Mouse (Mus musculus): Measurements from ENCODE around the gene Zfhx3. TPM values are rescaled to one million over a fixed set of nuclear protein-coding genes. Genes with fewer than 3 reads are reported as not detected.

The Zfhx3 gene
- polyA plus RNA-seq, 1 experiment from 2014 or later, result 7.4 TPM

- Histone ChIP-seq H3K9me3 (replicated peaks) (no peaks in the 10 kb centered on the region), H3K27me3 (replicated peaks) (no peaks in the 10 kb centered on the region), H3K4me1 (replicated peaks) (peaks cover 65% of the 10 kb centered on the region), H3K4me3 (no peak overlapping the region), H3K27ac (ENCODE audit: poor library complexity, severe bottlenecking) (peak overlapping the region; percentile 79), H3K4me2 (peak overlapping the region; percentile 24), H3K9ac (no peak overlapping the region), H3K36me3 (no peaks in the 10 kb centered on the region)
- 0 out of 2 replicates have a peak, but pooled peaks have one; percentile 15 for ATAC-seq (ENCODE audit: insufficient number of reproducible peaks, low FRiP score)
- 30% methylated on average over 14 of the region's 14 CpGs for WGBS
Observed at GRCm38 (mm10) chr8:108901208-108901607, 958.8 kb downstream of the Zfhx3 start.

- peaks cover 45% of the 10 kb centered on the region for H3K4me1 ChIP-seq (replicated peaks)
Observed at GRCm38 (mm10) chr8:108903550-108903949, 961.1 kb downstream of the Zfhx3 start.

GRCm38 (mm10) chr8:108904288-108904971, 962.0 kb downstream of the Zfhx3 start:
- Histone ChIP-seq H3K27ac (ENCODE audit: poor library complexity, severe bottlenecking) (no peak overlapping the region), H3K9ac (no peak overlapping the region), H3K4me3 (no peak overlapping the region), H3K4me2 (no peak overlapping the region), H3K9me3 (replicated peaks) (no peaks in the 10 kb centered on the region), H3K27me3 (replicated peaks) (no peaks in the 10 kb centered on the region), H3K4me1 (replicated peaks) (peaks cover 43% of the 10 kb centered on the region), H3K36me3 (no peaks in the 10 kb centered on the region)
- 63% methylated on average over 11 of the region's 11 CpGs for WGBS
- ATAC-seq (ENCODE audit: insufficient number of reproducible peaks, low FRiP score), result no peak

More at GRCm38 (mm10) chr8:108903550-108903949, 961.1 kb downstream of the Zfhx3 start:
- H3K36me3 ChIP-seq, result no peaks in the 10 kb centered on the region
- H3K9me3 ChIP-seq (replicated peaks), result no peaks in the 10 kb centered on the region
- no peak for ATAC-seq (ENCODE audit: insufficient number of reproducible peaks, low FRiP score)
- no peak overlapping the region for H3K27ac ChIP-seq (ENCODE audit: poor library complexity, severe bottlenecking)
- no peak overlapping the region for H3K4me3 ChIP-seq
- 81% methylated on average over 15 of the region's 15 CpGs for WGBS
- no peak overlapping the region for H3K4me2 ChIP-seq
- no peak overlapping the region for H3K9ac ChIP-seq
- no peaks in the 10 kb centered on the region for H3K27me3 ChIP-seq (replicated peaks)

GRCm38 (mm10) chr8:108908066-108908465, 965.6 kb downstream of the Zfhx3 start:
- H3K4me1 ChIP-seq (replicated peaks), result peaks cover 33% of the 10 kb centered on the region
- no peak overlapping the region for H3K4me3 ChIP-seq
- no peaks in the 10 kb centered on the region for H3K27me3 ChIP-seq (replicated peaks)
- H3K36me3 ChIP-seq, result no peaks in the 10 kb centered on the region
- 83% methylated on average over 9 of the region's 9 CpGs for WGBS
- no peak overlapping the region for H3K27ac ChIP-seq (ENCODE audit: poor library complexity, severe bottlenecking)
- no peak overlapping the region for H3K9ac ChIP-seq
- no peak for ATAC-seq (ENCODE audit: insufficient number of reproducible peaks, low FRiP score)
- no peaks in the 10 kb centered on the region for H3K9me3 ChIP-seq (replicated peaks)
- no peak overlapping the region for H3K4me2 ChIP-seq

- Histone ChIP-seq H3K36me3 (no peaks in the 10 kb centered on the region), H3K4me2 (no peak overlapping the region), H3K9ac (no peak overlapping the region), H3K4me1 (replicated peaks) (peaks cover 34% of the 10 kb centered on the region), H3K27me3 (replicated peaks) (no peaks in the 10 kb centered on the region), H3K4me3 (no peak overlapping the region), H3K9me3 (replicated peaks) (no peaks in the 10 kb centered on the region), H3K27ac (ENCODE audit: poor library complexity, severe bottlenecking) (no peak overlapping the region)
- no peak for ATAC-seq (ENCODE audit: insufficient number of reproducible peaks, low FRiP score)
- WGBS, result 84% methylated on average over 16 of the region's 16 CpGs
Observed at GRCm38 (mm10) chr8:108908540-108908939, 966.1 kb downstream of the Zfhx3 start.

GRCm38 (mm10) chr8:108909035-108909434, 966.6 kb downstream of the Zfhx3 start:
- Histone ChIP-seq H3K9ac (no peak overlapping the region), H3K9me3 (replicated peaks) (no peaks in the 10 kb centered on the region), H3K27ac (ENCODE audit: poor library complexity, severe bottlenecking) (no peak overlapping the region), H3K27me3 (replicated peaks) (no peaks in the 10 kb centered on the region), H3K4me3 (no peak overlapping the region), H3K4me2 (no peak overlapping the region), H3K36me3 (no peaks in the 10 kb centered on the region), H3K4me1 (replicated peaks) (peaks cover 31% of the 10 kb centered on the region)
- ATAC-seq (ENCODE audit: insufficient number of reproducible peaks, low FRiP score), result no peak
- 67% methylated on average over 9 of the region's 9 CpGs for WGBS

- WGBS, result 87% methylated on average over 2 of the region's 2 CpGs
Observed at GRCm38 (mm10) chr8:108909455-108909854, 967.0 kb downstream of the Zfhx3 start.

GRCm38 (mm10) chr8:108910843-108911242, 968.4 kb downstream of the Zfhx3 start:
- no peaks in the 10 kb centered on the region for H3K36me3 ChIP-seq
- ATAC-seq (ENCODE audit: insufficient number of reproducible peaks, low FRiP score), result no peak
- H3K4me3 ChIP-seq, result no peak overlapping the region
- no peak overlapping the region for H3K4me2 ChIP-seq
- peak overlapping the region; percentile 10; the same call in 1 of the 2 replicates for H3K9ac ChIP-seq
- peak overlapping the region; percentile 59 for H3K27ac ChIP-seq (ENCODE audit: poor library complexity, severe bottlenecking)
- WGBS, result 36% methylated on average over 12 of the region's 12 CpGs
- H3K4me1 ChIP-seq (replicated peaks), result peaks cover 31% of the 10 kb centered on the region
- no peaks in the 10 kb centered on the region for H3K27me3 ChIP-seq (replicated peaks)
- no peaks in the 10 kb centered on the region for H3K9me3 ChIP-seq (replicated peaks)

More at GRCm38 (mm10) chr8:108909455-108909854, 967.0 kb downstream of the Zfhx3 start:
- Histone ChIP-seq H3K36me3 (no peaks in the 10 kb centered on the region), H3K27me3 (replicated peaks) (no peaks in the 10 kb centered on the region), H3K4me2 (no peak overlapping the region), H3K27ac (ENCODE audit: poor library complexity, severe bottlenecking) (no peak overlapping the region), H3K9me3 (replicated peaks) (no peaks in the 10 kb centered on the region), H3K9ac (no peak overlapping the region), H3K4me1 (replicated peaks) (peaks cover 26% of the 10 kb centered on the region), H3K4me3 (no peak overlapping the region)
- ATAC-seq (ENCODE audit: insufficient number of reproducible peaks, low FRiP score), result no peak

GRCm38 (mm10) chr8:108911511-108911910, 969.1 kb downstream of the Zfhx3 start:
- no peaks in the 10 kb centered on the region for H3K27me3 ChIP-seq (replicated peaks)
- 0 out of 2 replicates have a peak overlapping the region, but pooled peaks have one; percentile 59 for H3K27ac ChIP-seq (ENCODE audit: poor library complexity, severe bottlenecking)
- H3K36me3 ChIP-seq, result peaks cover 2% of the 10 kb centered on the region
- WGBS, result 12% methylated on average over 6 of the region's 6 CpGs
- peaks cover 34% of the 10 kb centered on the region for H3K4me1 ChIP-seq (replicated peaks)
- peaks cover under 1% of the 10 kb centered on the region; the same call in 1 of the 2 replicates for H3K9me3 ChIP-seq (replicated peaks)
- no peak for ATAC-seq (ENCODE audit: insufficient number of reproducible peaks, low FRiP score)
- no peak overlapping the region for H3K9ac ChIP-seq
- no peak overlapping the region for H3K4me3 ChIP-seq
- H3K4me2 ChIP-seq, result no peak overlapping the region

- WGBS, result 89% methylated on average over 7 of the region's 7 CpGs
- Histone ChIP-seq H3K27ac (ENCODE audit: poor library complexity, severe bottlenecking) (no peak overlapping the region), H3K9ac (no peak overlapping the region), H3K27me3 (replicated peaks) (no peaks in the 10 kb centered on the region), H3K4me1 (replicated peaks) (peaks cover 30% of the 10 kb centered on the region), H3K4me3 (no peak overlapping the region), H3K4me2 (no peak overlapping the region), H3K36me3 (peaks cover 11% of the 10 kb centered on the region), H3K9me3 (replicated peaks) (peaks cover 4% of the 10 kb centered on the region)
- no peak for ATAC-seq (ENCODE audit: insufficient number of reproducible peaks, low FRiP score)
Observed at GRCm38 (mm10) chr8:108912998-108913397, 970.6 kb downstream of the Zfhx3 start.

- H3K27ac ChIP-seq (ENCODE audit: poor library complexity, severe bottlenecking), result peak overlapping the region; percentile 90
- no peak overlapping the region for H3K4me3 ChIP-seq
- peaks cover 11% of the 10 kb centered on the region for H3K36me3 ChIP-seq
- H3K27me3 ChIP-seq (replicated peaks), result no peaks in the 10 kb centered on the region
- H3K4me1 ChIP-seq (replicated peaks), result peaks cover 27% of the 10 kb centered on the region
- H3K4me2 ChIP-seq, result peak overlapping the region; percentile 28; the same call in 1 of the 2 replicates
- peak; percentile 54 for ATAC-seq (ENCODE audit: insufficient number of reproducible peaks, low FRiP score)
- no peak overlapping the region; the same call in 1 of the 2 replicates for H3K9ac ChIP-seq
- 19% methylated on average over 6 of the region's 6 CpGs for WGBS
- H3K9me3 ChIP-seq (replicated peaks), result peaks cover 4% of the 10 kb centered on the region
Observed at GRCm38 (mm10) chr8:108915425-108915824, 973.0 kb downstream of the Zfhx3 start.

Data from heart, embryonic 12.5 days (tissue).